Mouse (Mus musculus): ENCODE measurements around the gene Atp2a3. TPM values are rescaled to one million over a fixed set of nuclear protein-coding genes. Genes with fewer than 3 reads are reported as not detected.

The Atp2a3 gene
- polyA plus RNA-seq (2015; fragmentation: Nextera tagmentation; extraction: Ambion mirVana) = 0.96 and 1.3 TPM in 2 replicates

DNA sequence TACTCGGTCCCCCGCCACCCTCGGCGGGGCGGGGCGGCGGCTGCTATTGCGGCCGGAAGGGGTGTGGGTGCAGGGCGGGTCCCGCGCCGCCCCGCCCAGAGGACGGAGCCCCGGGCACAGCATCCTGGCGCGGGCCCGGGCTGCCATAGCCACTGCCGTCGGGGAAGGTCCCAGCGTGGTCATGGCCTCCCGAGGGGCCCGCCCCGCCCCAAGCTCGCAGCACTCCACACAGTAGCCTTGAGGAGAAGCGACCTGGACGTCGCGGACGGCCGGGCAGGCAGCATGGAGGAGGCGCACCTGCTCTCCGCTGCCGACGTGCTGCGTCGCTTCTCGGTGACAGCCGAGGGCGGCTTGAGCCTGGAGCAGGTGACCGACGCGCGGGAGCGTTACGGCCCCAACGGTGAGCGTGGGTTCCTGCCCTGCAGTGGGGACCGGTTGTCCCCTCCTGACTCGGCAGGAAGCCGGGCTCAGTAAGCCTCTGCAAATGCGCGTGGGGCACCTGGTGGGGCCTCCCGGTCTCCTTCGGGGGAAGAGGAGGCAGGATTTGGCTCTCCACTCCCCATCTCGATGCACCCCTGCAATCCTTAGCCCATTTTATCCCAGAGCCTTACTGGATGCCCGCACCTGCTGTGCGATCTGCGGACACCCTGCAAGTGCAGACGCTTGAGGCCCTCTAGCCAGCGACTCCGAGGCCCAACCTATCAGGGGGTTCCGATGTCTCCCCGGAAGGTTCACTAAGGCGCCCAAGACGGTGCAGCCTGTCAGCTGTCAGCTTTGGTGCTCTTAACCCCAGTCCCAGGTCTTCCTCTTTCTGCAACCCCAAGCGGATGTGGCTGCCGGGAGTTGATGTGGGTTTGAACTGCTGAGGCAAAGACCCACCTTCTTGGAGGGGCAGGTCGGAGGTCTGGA is at the start of gene Atp2a3:
Gene Atp2a3 (plus strand): TSS at position 98 of the 909 bp plus-strand sequence.
- peak within 1 kb of the TSS; percentile 67 for H3K4me2 ChIP-seq (replicated peaks)
- 4% methylated on average over 68 of the region's 70 CpGs for WGBS
- H3K36me3 ChIP-seq = no peaks in the 10 kb centered on the region
- H3K4me1 ChIP-seq = peaks cover 16% of the 10 kb centered on the region
- H3K4me3 ChIP-seq = peak within 1 kb of the TSS; percentile 43
- ATAC-seq (ENCODE audit: low FRiP score, low read depth) = no peak
- no peak within 1 kb of the TSS for H3K27ac ChIP-seq
- peak within 1 kb of the TSS; percentile 39; the same call in 1 of the 2 replicates for H3K9ac ChIP-seq
- peaks cover 60% of the 10 kb centered on the region for H3K27me3 ChIP-seq
- H3K9me3 ChIP-seq = no peaks in the 10 kb centered on the region

GRCm38 (mm10) chr11:72917299-72917996 is 43.5 kb upstream of the Atp2a3 start:
- Histone ChIP-seq H3K9me3 (no peaks in the 10 kb centered on the region), H3K4me3 (no peak overlapping the region), H3K9ac (no peak overlapping the region), H3K27ac (no peak overlapping the region), H3K36me3 (peaks cover 93% of the 10 kb centered on the region), H3K4me1 (no peaks in the 10 kb centered on the region), H3K27me3 (no peaks in the 10 kb centered on the region), H3K4me2 (replicated peaks) (no peak overlapping the region)
- 77% methylated on average over 7 of the region's 7 CpGs for WGBS
- no peak for ATAC-seq (ENCODE audit: low FRiP score, low read depth)

GRCm38 (mm10) chr11:72923116-72923515 is 37.9 kb upstream of the Atp2a3 start:
- no peak for ATAC-seq (ENCODE audit: low FRiP score, low read depth)
- H3K9me3 ChIP-seq = no peaks in the 10 kb centered on the region
- H3K36me3 ChIP-seq = peaks cover 75% of the 10 kb centered on the region
- WGBS = 76% methylated on average over 4 of the region's 4 CpGs
- H3K4me1 ChIP-seq = no peaks in the 10 kb centered on the region
- H3K4me3 ChIP-seq = no peak overlapping the region
- H3K27ac ChIP-seq = no peak overlapping the region
- no peak overlapping the region for H3K9ac ChIP-seq
- H3K4me2 ChIP-seq (replicated peaks) = no peak overlapping the region
- H3K27me3 ChIP-seq = no peaks in the 10 kb centered on the region

DNA sequence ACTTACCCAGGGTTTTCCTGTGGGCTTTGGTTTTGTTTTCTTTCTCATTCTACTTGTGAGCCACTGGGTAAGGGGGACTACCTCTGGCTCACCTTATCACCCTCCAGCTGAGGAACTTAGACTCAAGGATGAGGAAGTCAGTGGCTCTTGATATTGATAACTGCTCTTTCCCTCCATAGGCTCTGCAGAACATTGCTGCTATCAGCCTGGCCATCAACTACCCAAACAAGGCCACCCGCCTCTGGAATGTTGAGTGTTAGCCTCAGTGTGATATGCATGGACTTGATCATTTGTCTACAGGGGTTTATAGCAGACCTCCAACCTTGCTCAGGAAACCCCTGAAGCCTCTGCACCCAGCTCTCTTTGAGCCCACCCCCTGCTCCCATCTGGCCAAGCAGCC is 36.5 kb upstream of the Atp2a3 start:
- H3K9ac ChIP-seq = no peak overlapping the region
- 97% methylated on average over 1 of the region's 1 CpGs for WGBS
- no peaks in the 10 kb centered on the region for H3K4me1 ChIP-seq
- H3K27me3 ChIP-seq = no peaks in the 10 kb centered on the region
- ATAC-seq (ENCODE audit: low FRiP score, low read depth) = no peak
- no peaks in the 10 kb centered on the region for H3K9me3 ChIP-seq
- H3K4me2 ChIP-seq (replicated peaks) = no peak overlapping the region
- peaks cover 62% of the 10 kb centered on the region for H3K36me3 ChIP-seq
- H3K4me3 ChIP-seq = no peak overlapping the region
- H3K27ac ChIP-seq = no peak overlapping the region

- WGBS = 82% methylated on average over 2 of the region's 2 CpGs
- no peak for ATAC-seq (ENCODE audit: low FRiP score, low read depth)
- Histone ChIP-seq H3K9me3 (no peaks in the 10 kb centered on the region), H3K4me3 (no peak overlapping the region), H3K27me3 (no peaks in the 10 kb centered on the region), H3K4me2 (replicated peaks) (no peak overlapping the region), H3K36me3 (peaks cover 57% of the 10 kb centered on the region), H3K9ac (no peak overlapping the region), H3K27ac (no peak overlapping the region), H3K4me1 (no peaks in the 10 kb centered on the region)
Observed at GRCm38 (mm10) chr11:72925067-72925466, 35.9 kb upstream of the Atp2a3 start.

DNA sequence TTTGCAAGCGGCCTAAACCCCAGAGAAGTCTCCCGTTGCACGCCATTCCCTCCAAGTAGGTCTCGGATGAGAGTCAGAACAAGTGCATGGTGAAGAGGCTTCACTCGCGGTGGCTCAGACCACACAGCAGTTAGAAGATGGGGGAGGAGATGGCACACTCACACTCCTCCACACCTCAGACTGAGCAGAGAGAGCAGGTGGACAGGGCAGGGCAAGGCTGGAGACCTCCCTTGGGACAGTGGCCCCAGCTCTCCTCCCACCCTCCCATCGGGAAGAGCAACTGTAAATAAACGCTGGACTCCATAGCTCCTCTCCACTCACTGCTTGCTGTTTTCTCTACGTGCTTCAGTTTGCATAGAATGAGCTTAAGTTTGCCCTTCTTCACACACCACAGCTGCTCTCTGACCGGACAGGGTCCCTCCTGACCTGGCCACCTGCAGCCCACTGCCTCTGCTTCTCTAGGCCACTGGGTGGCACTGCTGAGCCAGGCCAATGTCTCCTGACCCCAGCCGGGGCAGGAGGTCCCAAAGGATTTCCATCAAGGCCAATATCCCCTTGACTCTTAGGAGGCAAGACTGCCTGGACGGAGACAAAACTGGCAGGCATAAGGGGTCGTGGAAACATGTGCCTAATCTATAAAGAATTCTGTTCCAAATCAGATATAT is 34.6 kb upstream of the Atp2a3 start:
- H3K9me3 ChIP-seq = no peaks in the 10 kb centered on the region
- no peaks in the 10 kb centered on the region for H3K27me3 ChIP-seq
- no peak overlapping the region for H3K27ac ChIP-seq
- H3K4me1 ChIP-seq = no peaks in the 10 kb centered on the region
- ATAC-seq (ENCODE audit: low FRiP score, low read depth) = 0 out of 2 replicates have a peak, but pooled peaks have one; percentile 24
- no peak overlapping the region for H3K9ac ChIP-seq
- 54% methylated on average over 13 of the region's 13 CpGs for WGBS
- no peak overlapping the region for H3K4me3 ChIP-seq
- H3K4me2 ChIP-seq (replicated peaks) = no peak overlapping the region
- H3K36me3 ChIP-seq = peaks cover 45% of the 10 kb centered on the region

GRCm38 (mm10) chr11:72928516-72928915 is 32.5 kb upstream of the Atp2a3 start:
- ATAC-seq (ENCODE audit: low FRiP score, low read depth) = no peak
- H3K36me3 ChIP-seq = peaks cover 27% of the 10 kb centered on the region
- H3K9me3 ChIP-seq = no peaks in the 10 kb centered on the region
- no peaks in the 10 kb centered on the region for H3K4me1 ChIP-seq
- H3K27ac ChIP-seq = no peak overlapping the region
- H3K4me2 ChIP-seq (replicated peaks) = no peak overlapping the region
- H3K27me3 ChIP-seq = no peaks in the 10 kb centered on the region
- no peak overlapping the region for H3K9ac ChIP-seq
- no peak overlapping the region for H3K4me3 ChIP-seq
- WGBS = 67% methylated on average over 2 of the region's 2 CpGs

- Histone ChIP-seq H3K36me3 (no peaks in the 10 kb centered on the region), H3K4me2 (replicated peaks) (peak overlapping the region; percentile 28; the same call in 1 of the 2 replicates), H3K4me1 (no peaks in the 10 kb centered on the region), H3K4me3 (peak overlapping the region; percentile 29), H3K9me3 (no peaks in the 10 kb centered on the region), H3K9ac (no peak overlapping the region), H3K27ac (no peak overlapping the region), H3K27me3 (no peaks in the 10 kb centered on the region)
- ATAC-seq (ENCODE audit: low FRiP score, low read depth) = no peak
- WGBS = 46% methylated on average over 20 of the region's 20 CpGs
Observed at GRCm38 (mm10) chr11:72940208-72941143, 20.5 kb upstream of the Atp2a3 start.

GRCm38 (mm10) chr11:72944996-72945793 is 15.8 kb upstream of the Atp2a3 start:
- ATAC-seq (ENCODE audit: low FRiP score, low read depth) = no peak
- Histone ChIP-seq H3K9me3 (peaks cover 5% of the 10 kb centered on the region; the same call in 1 of the 2 replicates), H3K4me3 (no peak overlapping the region), H3K36me3 (no peaks in the 10 kb centered on the region), H3K4me1 (peaks cover 18% of the 10 kb centered on the region), H3K27ac (no peak overlapping the region), H3K9ac (no peak overlapping the region), H3K27me3 (no peaks in the 10 kb centered on the region), H3K4me2 (replicated peaks) (no peak overlapping the region)
- WGBS = 58% methylated on average over 7 of the region's 7 CpGs

DNA sequence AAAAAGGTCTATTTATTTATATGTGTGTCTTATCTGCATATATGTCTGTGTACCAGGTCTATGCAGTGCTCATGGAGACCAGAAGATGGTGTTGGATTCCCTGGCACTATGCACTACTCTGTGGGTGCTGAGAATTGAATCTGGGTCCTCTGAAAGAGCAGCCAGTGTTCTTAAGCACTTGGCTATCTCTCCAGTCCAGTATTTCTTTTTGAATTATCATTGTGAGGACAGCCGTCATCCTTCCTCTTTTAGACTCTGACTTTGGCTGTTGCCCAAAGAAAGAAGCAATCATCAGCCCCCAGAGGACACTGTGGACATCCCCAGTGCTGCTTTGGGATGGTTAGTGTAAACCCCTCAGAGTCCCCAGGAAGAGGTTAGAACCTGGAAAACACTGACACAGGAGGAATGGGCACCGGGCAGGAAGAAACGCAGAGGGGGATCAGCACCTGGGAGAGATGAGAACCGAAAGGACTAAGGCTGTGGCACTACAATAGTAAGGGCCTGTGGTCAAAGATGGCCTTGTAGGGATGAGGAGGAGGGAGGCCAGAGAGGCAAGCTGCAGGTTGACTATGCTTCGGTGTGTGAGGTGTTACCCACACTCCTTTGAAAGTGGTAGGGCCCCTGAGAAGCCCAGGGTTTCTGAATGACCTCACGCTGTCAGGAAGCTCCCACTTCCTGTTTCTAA is 15.0 kb upstream of the Atp2a3 start:
- peaks cover 20% of the 10 kb centered on the region for H3K4me1 ChIP-seq
- no peak overlapping the region for H3K27ac ChIP-seq
- H3K4me3 ChIP-seq = no peak overlapping the region
- H3K4me2 ChIP-seq (replicated peaks) = no peak overlapping the region
- H3K9me3 ChIP-seq = peaks cover 6% of the 10 kb centered on the region; the same call in 1 of the 2 replicates
- H3K9ac ChIP-seq = no peak overlapping the region
- no peaks in the 10 kb centered on the region for H3K27me3 ChIP-seq
- 50% methylated on average over 6 of the region's 6 CpGs for WGBS
- ATAC-seq (ENCODE audit: low FRiP score, low read depth) = no peak
- no peaks in the 10 kb centered on the region for H3K36me3 ChIP-seq

Data from limb, embryonic 13.5 days (tissue).